Mouse (Mus musculus): ENCODE measurements around the gene Gtf2h1. TPM values are rescaled to one million over a fixed set of nuclear protein-coding genes. Genes with fewer than 3 reads are reported as not detected.

The Gtf2h1 gene
- polyA plus RNA-seq (2015; fragmentation: Nextera tagmentation; extraction: Ambion mirVana) = 28.3 and 28.8 TPM in 2 replicates

DNA sequence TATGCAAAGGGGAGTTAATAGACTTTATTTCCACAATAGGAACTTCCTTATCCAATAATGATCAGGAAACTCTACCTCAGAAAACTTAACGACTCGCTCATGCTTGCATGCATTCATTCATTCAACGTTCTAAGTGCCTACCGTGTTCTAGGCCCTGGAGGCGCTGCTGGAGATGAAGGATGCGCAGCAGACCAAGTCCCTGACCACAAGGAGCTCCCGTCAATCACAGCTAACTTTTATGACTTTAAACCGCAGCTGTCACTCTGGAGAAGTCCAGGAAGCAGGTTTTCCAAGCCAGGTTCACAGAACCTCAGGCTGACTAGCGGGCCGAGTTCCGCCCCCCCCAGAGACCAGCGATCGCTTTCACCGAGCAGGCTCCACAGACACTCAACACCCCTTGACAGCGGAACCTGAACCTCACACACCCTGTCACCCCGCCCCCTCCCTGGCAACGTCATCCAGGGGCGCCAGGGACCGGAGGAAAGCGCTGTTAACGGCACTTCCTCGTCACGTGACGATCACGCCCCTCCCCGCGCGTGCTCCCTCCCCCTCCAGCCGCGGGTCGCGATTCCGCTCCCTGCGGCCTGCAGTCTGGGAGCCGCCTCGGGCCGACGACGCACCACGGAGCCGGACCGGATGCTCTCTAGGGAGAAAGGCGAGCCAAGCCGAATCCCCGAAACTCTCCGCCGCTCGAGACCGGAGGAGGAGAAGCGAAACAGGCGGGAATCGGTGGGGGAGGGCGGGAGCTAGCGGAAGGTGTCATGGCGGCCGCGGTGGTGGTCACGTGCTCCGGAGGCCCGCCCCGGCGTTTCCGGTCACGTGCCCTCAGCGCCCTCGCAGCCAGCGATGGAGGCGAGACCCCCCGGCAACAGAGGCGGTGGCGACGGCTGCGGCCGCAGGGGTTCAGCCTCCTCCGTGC, at the start of gene Gtf2h1, which contains the start of gene Hps5:
TSS of gene Gtf2h1 (plus strand) at position 817 of the 919 bp plus-strand sequence.
TSS of gene Hps5 (minus strand) at position 778 of the 919 bp plus-strand sequence.
- H3K27me3 ChIP-seq = no peaks in the 10 kb centered on the region
- H3K4me3 ChIP-seq = peak within 1 kb of the TSS; percentile 84
- peak within 1 kb of the TSS; percentile 88 for H3K4me2 ChIP-seq
- ATAC-seq (replicated peaks; ENCODE audit: insufficient number of reproducible peaks, insufficient read depth, low FRiP score, low read depth) = peak; percentile 96
- peak within 1 kb of the TSS; percentile 90 for H3K27ac ChIP-seq
- peaks cover 3% of the 10 kb centered on the region for H3K36me3 ChIP-seq
- H3K4me1 ChIP-seq (replicated peaks) = peaks cover 19% of the 10 kb centered on the region
- H3K9me3 ChIP-seq (replicated peaks) = no peaks in the 10 kb centered on the region
- under 1% methylated on average over 58 of the region's 75 CpGs for WGBS
- H3K9ac ChIP-seq = peak within 1 kb of the TSS; percentile 92

DNA sequence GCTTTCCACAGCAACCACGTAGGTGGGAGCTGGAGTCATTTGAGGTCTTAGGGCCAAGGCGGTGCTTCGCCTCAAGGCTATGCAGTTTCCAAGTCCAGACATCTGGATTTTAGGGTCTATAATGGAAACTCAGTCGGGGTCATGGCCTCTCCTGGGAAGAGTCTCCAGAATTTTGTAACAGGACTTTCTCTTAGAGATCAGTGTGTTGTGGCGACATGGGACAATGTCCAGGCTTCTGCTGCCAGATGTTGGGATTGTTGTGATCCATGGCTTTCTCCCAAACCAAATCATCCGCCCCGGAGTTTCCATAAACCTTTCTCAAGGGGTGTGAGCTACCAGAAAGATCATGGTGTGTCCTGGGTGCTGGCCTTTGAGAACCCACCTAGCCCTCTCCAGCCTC, 49.5 kb upstream of the Gtf2h1 start:
- Histone ChIP-seq H3K4me2 (no peak overlapping the region), H3K9me3 (replicated peaks) (no peaks in the 10 kb centered on the region), H3K9ac (no peak overlapping the region), H3K4me1 (replicated peaks) (no peaks in the 10 kb centered on the region), H3K4me3 (no peak overlapping the region), H3K36me3 (no peaks in the 10 kb centered on the region), H3K27ac (no peak overlapping the region), H3K27me3 (no peaks in the 10 kb centered on the region)
- WGBS = 76% methylated on average over 7 of the region's 7 CpGs
- no peak for ATAC-seq (replicated peaks; ENCODE audit: insufficient number of reproducible peaks, insufficient read depth, low FRiP score, low read depth)

DNA sequence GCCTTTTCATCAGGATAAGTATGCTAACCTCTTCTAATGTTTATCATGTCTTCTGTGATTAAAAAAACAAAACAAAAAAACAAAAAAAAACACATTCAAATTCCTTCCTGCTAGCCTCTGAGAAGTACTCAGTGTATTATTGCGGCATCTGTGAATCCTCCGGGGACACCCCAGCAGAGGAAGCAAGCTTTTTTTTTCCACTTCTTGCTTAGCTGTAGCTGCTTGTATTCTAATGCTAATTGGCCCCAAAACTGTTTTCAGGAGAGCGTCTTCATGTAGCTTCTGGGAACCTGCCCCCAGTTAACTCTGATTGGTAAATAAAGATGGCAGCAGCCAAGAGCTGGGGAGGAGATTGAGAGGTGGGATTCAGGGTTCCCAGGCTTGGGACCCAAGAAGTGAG, 47.4 kb upstream of the Gtf2h1 start:
- H3K27ac ChIP-seq = no peak overlapping the region
- no peak for ATAC-seq (replicated peaks; ENCODE audit: insufficient number of reproducible peaks, insufficient read depth, low FRiP score, low read depth)
- WGBS = 56% methylated on average over 3 of the region's 3 CpGs
- no peak overlapping the region for H3K4me3 ChIP-seq
- no peak overlapping the region for H3K4me2 ChIP-seq
- H3K27me3 ChIP-seq = no peaks in the 10 kb centered on the region
- no peaks in the 10 kb centered on the region for H3K4me1 ChIP-seq (replicated peaks)
- H3K9ac ChIP-seq = no peak overlapping the region
- H3K36me3 ChIP-seq = no peaks in the 10 kb centered on the region
- H3K9me3 ChIP-seq (replicated peaks) = no peaks in the 10 kb centered on the region

DNA sequence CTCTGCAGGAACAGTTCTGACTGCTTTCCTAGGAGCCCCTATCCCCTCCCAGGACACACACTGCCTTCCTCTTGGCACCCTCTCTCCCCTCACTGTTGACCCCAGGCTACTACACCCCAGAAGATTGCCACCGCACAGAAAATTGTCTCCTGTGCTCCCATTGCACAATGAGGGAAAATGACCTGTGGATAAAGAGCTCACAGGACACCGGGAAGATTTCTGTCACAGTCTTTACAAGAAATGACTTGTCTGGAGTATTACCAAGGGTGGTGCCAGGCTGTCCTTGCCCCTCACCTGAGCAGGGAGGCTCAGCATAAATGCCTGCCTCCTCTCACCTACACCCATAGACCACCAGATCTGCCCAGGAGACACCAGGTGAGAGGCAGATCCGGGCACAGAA, 44.4 kb upstream of the Gtf2h1 start, which contains the start of gene Saa2:
TSS of gene Saa2 (plus strand) at position 301 of the 400 bp plus-strand sequence.
- ATAC-seq (replicated peaks; ENCODE audit: insufficient number of reproducible peaks, insufficient read depth, low FRiP score, low read depth) = no peak
- Histone ChIP-seq H3K4me3 (no peak within 1 kb of the TSS), H3K27ac (no peak within 1 kb of the TSS), H3K4me2 (no peak within 1 kb of the TSS), H3K4me1 (replicated peaks) (no peaks in the 10 kb centered on the region), H3K36me3 (no peaks in the 10 kb centered on the region), H3K9ac (no peak within 1 kb of the TSS), H3K9me3 (replicated peaks) (no peaks in the 10 kb centered on the region), H3K27me3 (no peaks in the 10 kb centered on the region)
- WGBS = 74% methylated on average over 3 of the region's 3 CpGs

GRCm38 (mm10) chr7:46761049-46761795, 34.7 kb upstream of the Gtf2h1 start:
- H3K4me2 ChIP-seq = no peak overlapping the region
- 78% methylated on average over 11 of the region's 11 CpGs for WGBS
- peaks cover 48% of the 10 kb centered on the region; the same call in 1 of the 2 replicates for H3K36me3 ChIP-seq

GRCm38 (mm10) chr7:46762601-46763000, 33.3 kb upstream of the Gtf2h1 start:
- no peaks in the 10 kb centered on the region for H3K4me1 ChIP-seq (replicated peaks)
- no peak overlapping the region for H3K4me3 ChIP-seq
- no peaks in the 10 kb centered on the region for H3K27me3 ChIP-seq
- H3K4me2 ChIP-seq = no peak overlapping the region
- H3K36me3 ChIP-seq = peaks cover 52% of the 10 kb centered on the region; the same call in 1 of the 2 replicates
- no peak overlapping the region for H3K27ac ChIP-seq
- WGBS = 89% methylated on average over 5 of the region's 5 CpGs
- H3K9ac ChIP-seq = no peak overlapping the region
- no peaks in the 10 kb centered on the region for H3K9me3 ChIP-seq (replicated peaks)
- no peak for ATAC-seq (replicated peaks; ENCODE audit: insufficient number of reproducible peaks, insufficient read depth, low FRiP score, low read depth)

More at GRCm38 (mm10) chr7:46761049-46761795, 34.7 kb upstream of the Gtf2h1 start:
- Histone ChIP-seq H3K27me3 (no peaks in the 10 kb centered on the region), H3K4me1 (replicated peaks) (no peaks in the 10 kb centered on the region), H3K4me3 (no peak overlapping the region), H3K9me3 (replicated peaks) (no peaks in the 10 kb centered on the region), H3K9ac (no peak overlapping the region), H3K27ac (no peak overlapping the region)
- ATAC-seq (replicated peaks; ENCODE audit: insufficient number of reproducible peaks, insufficient read depth, low FRiP score, low read depth) = no peak

GRCm38 (mm10) chr7:46764672-46765071, 31.2 kb upstream of the Gtf2h1 start:
- Histone ChIP-seq H3K27ac (no peak overlapping the region), H3K4me2 (no peak overlapping the region), H3K9ac (no peak overlapping the region), H3K9me3 (replicated peaks) (no peaks in the 10 kb centered on the region), H3K4me3 (no peak overlapping the region), H3K36me3 (peaks cover 67% of the 10 kb centered on the region; the same call in 1 of the 2 replicates), H3K4me1 (replicated peaks) (no peaks in the 10 kb centered on the region), H3K27me3 (no peaks in the 10 kb centered on the region)
- no peak for ATAC-seq (replicated peaks; ENCODE audit: insufficient number of reproducible peaks, insufficient read depth, low FRiP score, low read depth)
- 88% methylated on average over 8 of the region's 8 CpGs for WGBS

DNA sequence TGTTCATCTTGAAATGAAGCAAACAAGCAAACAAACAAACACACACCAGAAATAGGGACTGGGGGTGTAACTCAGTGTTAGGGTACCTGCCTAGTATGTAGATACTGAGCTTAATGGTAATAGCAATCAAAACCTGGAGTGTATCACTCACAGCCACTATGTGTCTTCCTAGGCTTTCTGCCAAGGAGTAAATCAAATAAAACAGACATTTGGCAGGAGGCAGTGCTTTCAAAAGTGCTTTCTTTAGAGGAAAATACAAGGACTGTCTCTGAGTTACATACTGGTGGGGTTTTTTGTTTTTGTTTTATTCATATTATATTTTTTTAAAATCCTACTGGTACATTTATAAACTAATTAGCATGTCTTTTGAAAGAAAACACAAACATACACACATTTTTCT, 28.5 kb upstream of the Gtf2h1 start:
- no peak overlapping the region for H3K4me2 ChIP-seq
- H3K4me3 ChIP-seq = no peak overlapping the region
- no peaks in the 10 kb centered on the region for H3K27me3 ChIP-seq
- H3K27ac ChIP-seq = no peak overlapping the region
- no peaks in the 10 kb centered on the region for H3K9me3 ChIP-seq (replicated peaks)
- no peak overlapping the region for H3K9ac ChIP-seq
- H3K4me1 ChIP-seq (replicated peaks) = no peaks in the 10 kb centered on the region
- peaks cover 57% of the 10 kb centered on the region for H3K36me3 ChIP-seq
- no peak for ATAC-seq (replicated peaks; ENCODE audit: insufficient number of reproducible peaks, insufficient read depth, low FRiP score, low read depth)

- no peaks in the 10 kb centered on the region for H3K27me3 ChIP-seq
- ATAC-seq (replicated peaks; ENCODE audit: insufficient number of reproducible peaks, insufficient read depth, low FRiP score, low read depth) = no peak
- H3K4me3 ChIP-seq = no peak overlapping the region
- H3K9ac ChIP-seq = no peak overlapping the region
- H3K27ac ChIP-seq = no peak overlapping the region
- H3K9me3 ChIP-seq (replicated peaks) = no peaks in the 10 kb centered on the region
- WGBS = 82% methylated on average over 7 of the region's 7 CpGs
- H3K4me1 ChIP-seq (replicated peaks) = no peaks in the 10 kb centered on the region
- H3K36me3 ChIP-seq = peaks cover 56% of the 10 kb centered on the region
- no peak overlapping the region for H3K4me2 ChIP-seq
Observed at GRCm38 (mm10) chr7:46768451-46768850, 27.5 kb upstream of the Gtf2h1 start.

- Histone ChIP-seq H3K4me3 (no peak overlapping the region), H3K9me3 (replicated peaks) (no peaks in the 10 kb centered on the region), H3K36me3 (peaks cover 67% of the 10 kb centered on the region), H3K4me2 (no peak overlapping the region), H3K27me3 (no peaks in the 10 kb centered on the region), H3K4me1 (replicated peaks) (no peaks in the 10 kb centered on the region), H3K9ac (no peak overlapping the region), H3K27ac (no peak overlapping the region)
- 55% methylated on average over 4 of the region's 4 CpGs for WGBS
- no peak for ATAC-seq (replicated peaks; ENCODE audit: insufficient number of reproducible peaks, insufficient read depth, low FRiP score, low read depth)
Observed at GRCm38 (mm10) chr7:46770706-46771105, 25.2 kb upstream of the Gtf2h1 start.

- H3K4me3 ChIP-seq = no peak overlapping the region
- H3K36me3 ChIP-seq = peaks cover 40% of the 10 kb centered on the region
- no peaks in the 10 kb centered on the region for H3K27me3 ChIP-seq
- no peak overlapping the region for H3K4me2 ChIP-seq
- ATAC-seq (replicated peaks; ENCODE audit: insufficient number of reproducible peaks, insufficient read depth, low FRiP score, low read depth) = no peak
- H3K9me3 ChIP-seq (replicated peaks) = no peaks in the 10 kb centered on the region
- H3K27ac ChIP-seq = no peak overlapping the region
- no peak overlapping the region for H3K9ac ChIP-seq
- H3K4me1 ChIP-seq (replicated peaks) = no peaks in the 10 kb centered on the region
- 78% methylated on average over 5 of the region's 5 CpGs for WGBS
Observed at GRCm38 (mm10) chr7:46789177-46789849, 6.6 kb upstream of the Gtf2h1 start.

All from heart, embryonic 15.5 days (tissue).